In the genomic region with DNA sequence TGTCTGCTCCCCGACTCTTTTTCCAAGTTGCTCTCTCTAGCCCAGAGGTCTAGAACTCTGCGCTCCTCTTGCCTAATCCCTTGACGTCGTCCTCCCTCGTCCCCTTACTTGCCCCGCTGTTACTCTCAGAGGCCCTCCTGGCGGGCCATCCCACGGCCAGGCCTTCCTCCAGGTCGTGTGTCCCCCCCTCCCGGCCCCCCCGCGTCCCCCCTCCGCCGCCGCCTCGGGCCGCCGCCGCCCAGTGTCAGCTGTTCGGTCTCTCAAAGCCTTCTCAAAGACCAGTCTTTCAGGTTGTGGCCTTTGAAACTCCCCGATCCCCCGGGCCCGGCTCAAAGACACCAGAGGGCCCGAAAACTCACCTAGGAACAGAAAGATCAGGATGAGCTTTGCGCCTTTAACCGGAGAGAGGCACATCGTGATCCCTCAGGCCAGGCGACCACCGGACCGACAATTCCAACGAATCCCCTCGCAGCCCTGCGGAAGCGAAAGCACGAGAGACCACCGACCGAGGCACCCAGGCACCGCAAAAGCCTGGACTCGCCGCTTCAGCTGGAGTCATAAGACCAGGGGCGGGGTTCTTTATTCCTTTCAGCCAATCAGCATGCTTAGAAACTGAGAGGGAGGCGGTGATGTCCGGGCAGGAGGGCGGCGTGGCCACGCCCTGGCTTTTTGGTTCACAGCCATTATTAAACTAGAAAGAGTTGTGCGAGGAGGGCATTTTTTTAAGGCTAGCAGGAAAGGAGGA, we compare ENCODE assay signal across 8 mouse cellular contexts. TPM values are rescaled to one million over a fixed set of nuclear protein-coding genes. Genes with fewer than 3 reads are reported as not detected.
DNase-seq lines count a peak whose midpoint lies in the region; ATAC-seq lines count a peak whose summit lies in the region.

A gene (minus strand): TSS at position 565 of the 745 bp plus-strand sequence.

- DNase-seq in adipocyte (ENCODE audit: low spot score): peak; percentile 88
- peak; percentile 82 for DNase-seq in embryo, embryonic 10 days (ENCODE audit: low spot score)
- peak; percentile 57 for DNase-seq in gastrocnemius, postnatal 10 days
- peak; percentile 86 for DNase-seq in induced T-regulatory cell, adult 2 months (ENCODE audit: low read depth)
- peak; percentile 49 to 81 for DNase-seq in left cerebral cortex, adult 9 months (ENCODE audit: low spot score in 2 of 2)
- DNase-seq in right cerebral cortex, postnatal 14 days: peak; percentile 47
- DNase-seq in urinary bladder, postnatal 36 days (ENCODE audit: low spot score in 2 of 2): peak; percentile 59 to 76

- peak; percentile 95 for ATAC-seq in megakaryocyte progenitor cell, adult 5-6 weeks (replicated peaks; ENCODE audit: poor library complexity)

RNA-seq across cellular contexts. Expression of the gene that starts here (rescaled TPM):
- total RNA-seq in gastrocnemius, postnatal 10 days (2021): 10 to 100 TPM; 92.1 to 97.4 TPM
- 262 and 283 TPM in 2 replicates for total RNA-seq in megakaryocyte progenitor cell, adult 5-6 weeks (2015)
- total RNA-seq in megakaryocyte progenitor cell, adult 5-6 weeks (2017): 159 and 183 TPM in 2 replicates

Comparison
In these comparisons a context has a peak if more than half of its experiments do, and no peak if none do; other contexts are left out.
1. Peak in every context shown above with its lines: DNase-seq and ATAC-seq.